Mouse (Mus musculus) liver, embryonic 11.5 days (tissue): ENCODE measurements around the gene Slc39a8. TPM values are rescaled to one million over a fixed set of nuclear protein-coding genes. Genes with fewer than 3 reads are reported as not detected.
A peak's percentile ranks its signal among the peaks of the same experiment; 100 is the strongest.

Source experiments
- ATAC-seq: fragments of 200-750 bp; cut with Nextera tagmentation; replicated peaks from 2 replicates; pipeline ENCODE4 v1.8.0; 2017; ENCODE audit warnings: moderate number of reproducible peaks, mild to moderate bottlenecking, moderate TSS enrichment, moderate library complexity; ENCODE audit not compliant: low FRiP score
- DNase-seq: peaks from one replicate; pipeline ENCODE4 v3.0.0-alpha.2; 2017; ENCODE audit warnings: low spot score
- H3K27ac ChIP-seq: fragments of 300-500 bp; sonication (generic); 2 replicates; pipeline ENCODE4 v1.5.1; 2014; ENCODE audit warnings: mild to moderate bottlenecking, low read depth, low read length, control low read depth
- H3K27me3 ChIP-seq: fragments of 300-500 bp; sonication (generic); replicated peaks from 2 replicates; pipeline ENCODE4 v1.6.1; 2014; ENCODE audit warnings: low read length, mixed read lengths; ENCODE audit not compliant: control insufficient read depth, insufficient read depth
- H3K36me3 ChIP-seq: fragments of 300-500 bp; sonication (generic); 2 replicates; pipeline ENCODE4 v1.6.1; 2014; ENCODE audit warnings: mild to moderate bottlenecking, low read length, moderate library complexity, mixed read lengths; ENCODE audit not compliant: control insufficient read depth, insufficient read depth
- H3K4me1 ChIP-seq: fragments of 300-500 bp; sonication (generic); replicated peaks from 2 replicates; pipeline ENCODE4 v1.6.1; 2014; ENCODE audit warnings: low read length, mixed read lengths; ENCODE audit not compliant: control insufficient read depth, insufficient read depth
- H3K4me2 ChIP-seq: fragments of 300-500 bp; sonication (generic); 2 replicates; pipeline ENCODE4 v1.6.1; 2014; ENCODE audit warnings: mild to moderate bottlenecking, control low read depth, moderate library complexity
- H3K4me3 ChIP-seq: fragments of 300-500 bp; sonication (generic); 2 replicates; pipeline ENCODE4 v1.5.1; 2014; ENCODE audit warnings: low read depth, low read length, control low read depth
- H3K9ac ChIP-seq: fragments of 300-500 bp; sonication (generic); 2 replicates; pipeline ENCODE4 v1.6.1; 2014; ENCODE audit warnings: low read depth, low read length, control low read depth
- H3K9me3 ChIP-seq: fragments of 300-500 bp; sonication (generic); 2 replicates; pipeline ENCODE4 v1.6.1; 2016; ENCODE audit warnings: low read length, inconsistent platforms, mixed read lengths; ENCODE audit not compliant: control insufficient read depth
- WGBS: fragments of 180-500 bp; shearing (Covaris S2); extraction: QIAGEN DNeasy Blood & Tissue Kit; methylation state at CpG from one replicate; pipeline ENCODE4 v1.1.7; 2014; 5-methylcytosine and 5-hydroxymethylcytosine counted together
- polyA plus RNA-seq: library from polyadenylated mRNA; unstranded; fragments of >200 nt; fragmentation: Nextera tagmentation; extraction: Ambion mirVana; gene quantifications from 2 replicates; pipeline ENCODE4 v1.2.1, GENCODE M21; 2014

The Slc39a8 gene
- polyA plus RNA-seq, 1 experiment from 2014 or later: 106 TPM

GRCm38 (mm10) chr3:135824436-135824835, 643 bp upstream of the Slc39a8 start:
- no peak for DNase-seq
- peaks cover 19% of the 10 kb centered on the region for H3K4me1 ChIP-seq
- peak overlapping the region; percentile 37 for H3K9ac ChIP-seq
- peak overlapping the region; percentile 73 for H3K4me2 ChIP-seq
- peak overlapping the region; percentile 80 for H3K4me3 ChIP-seq
- ATAC-seq: no peak
- no peaks in the 10 kb centered on the region for H3K27me3 ChIP-seq
- WGBS: 29% methylated on average over 3 of the region's 4 CpGs
- no peaks in the 10 kb centered on the region for H3K9me3 ChIP-seq
- 0 out of 2 replicates have a peak overlapping the region, but pooled peaks have one; percentile 94 for H3K27ac ChIP-seq
- no peaks in the 10 kb centered on the region for H3K36me3 ChIP-seq

DNA sequence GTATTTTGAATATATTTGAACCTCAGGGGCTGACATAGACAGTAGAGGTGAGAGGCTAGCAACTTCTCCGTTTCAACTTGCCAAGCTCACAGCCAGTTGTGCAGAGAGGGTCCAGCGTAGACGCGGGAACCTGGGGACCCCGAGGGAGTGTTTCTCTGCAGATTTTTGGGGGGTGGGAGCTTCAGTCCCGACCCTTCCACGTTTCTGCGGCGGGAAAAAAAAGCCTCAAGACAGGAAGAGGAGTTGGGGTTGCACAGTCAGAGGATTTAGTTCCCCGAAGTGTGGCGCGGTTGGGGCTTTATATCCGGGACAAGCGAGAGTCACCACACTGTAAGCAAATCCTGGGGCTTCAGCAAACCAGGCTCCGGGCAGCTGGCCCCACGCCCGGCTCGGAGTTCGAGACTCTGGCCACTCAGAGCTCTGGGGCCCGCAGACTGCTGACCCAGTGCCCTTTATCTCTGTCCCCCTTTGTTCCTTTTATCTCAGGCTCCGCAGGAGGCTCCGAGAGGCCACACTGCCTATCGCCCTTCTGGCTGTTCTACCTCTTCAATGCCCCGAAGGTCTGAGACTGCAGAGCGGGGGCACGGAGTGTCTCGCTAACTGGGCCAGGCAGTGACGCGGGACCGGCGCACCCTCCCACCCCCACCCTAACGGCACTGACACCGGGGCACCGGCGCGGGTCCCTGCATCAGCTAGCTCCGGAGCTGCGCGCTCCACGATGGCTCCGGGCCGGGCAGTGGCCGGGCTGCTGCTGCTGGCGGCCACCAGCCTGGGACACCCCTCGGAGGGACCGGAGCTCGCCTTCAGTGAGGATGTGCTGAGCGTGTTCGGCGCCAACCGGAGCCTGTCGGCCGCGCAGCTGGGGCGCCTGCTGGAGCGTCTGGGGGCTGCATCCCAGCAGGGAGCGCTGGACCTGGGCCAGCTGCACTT, 940 bp downstream of the Slc39a8 start:
- Histone ChIP-seq H3K4me2 (peak overlapping the region; percentile 73), H3K9me3 (no peaks in the 10 kb centered on the region), H3K27ac (peak overlapping the region; percentile 94), H3K4me3 (peak overlapping the region; percentile 80), H3K4me1 (peaks cover 23% of the 10 kb centered on the region), H3K9ac (peak overlapping the region; percentile 91), H3K36me3 (no peaks in the 10 kb centered on the region), H3K27me3 (no peaks in the 10 kb centered on the region)
- ATAC-seq (peak; percentile 79), DNase-seq (peak; percentile 78)
- under 1% methylated on average over 57 of the region's 57 CpGs for WGBS

- Histone ChIP-seq H3K4me3 (peak overlapping the region; percentile 80), H3K4me2 (peak overlapping the region; percentile 73), H3K27me3 (no peaks in the 10 kb centered on the region), H3K9me3 (no peaks in the 10 kb centered on the region), H3K4me1 (peaks cover 26% of the 10 kb centered on the region), H3K36me3 (no peaks in the 10 kb centered on the region), H3K27ac (peak overlapping the region; percentile 94), H3K9ac (peak overlapping the region; percentile 91)
- DNase-seq (no peak), ATAC-seq (no peak)
- 9% methylated on average over 12 of the region's 12 CpGs for WGBS
Measured at GRCm38 (mm10) chr3:135826684-135827249, 1.7 kb downstream of the Slc39a8 start.

GRCm38 (mm10) chr3:135828000-135828399, 2.9 kb downstream of the Slc39a8 start:
- Histone ChIP-seq H3K9ac (peak overlapping the region; percentile 91; the same call in 1 of the 2 replicates), H3K36me3 (no peaks in the 10 kb centered on the region), H3K9me3 (no peaks in the 10 kb centered on the region), H3K27me3 (no peaks in the 10 kb centered on the region), H3K4me3 (peak overlapping the region; percentile 80), H3K4me1 (peaks cover 29% of the 10 kb centered on the region), H3K27ac (peak overlapping the region; percentile 94), H3K4me2 (peak overlapping the region; percentile 73)
- 9% methylated on average over 1 of the region's 1 CpGs for WGBS
- ATAC-seq (peak; percentile 76), DNase-seq (no peak)

- no peak overlapping the region for H3K27ac ChIP-seq
- no peak overlapping the region for H3K4me2 ChIP-seq
Measured at GRCm38 (mm10) chr3:135832496-135832895, 7.4 kb downstream of the Slc39a8 start.

GRCm38 (mm10) chr3:135832907-135833306, 7.8 kb downstream of the Slc39a8 start:
- ATAC-seq: no peak
- H3K36me3 ChIP-seq: no peaks in the 10 kb centered on the region
- no peak overlapping the region for H3K4me2 ChIP-seq
- no peak for DNase-seq
- H3K27me3 ChIP-seq: no peaks in the 10 kb centered on the region
- no peaks in the 10 kb centered on the region for H3K9me3 ChIP-seq
- no peak overlapping the region for H3K9ac ChIP-seq
- H3K27ac ChIP-seq: no peak overlapping the region
- WGBS: 73% methylated on average over 4 of the region's 4 CpGs
- no peak overlapping the region for H3K4me3 ChIP-seq
- peaks cover 21% of the 10 kb centered on the region for H3K4me1 ChIP-seq

More at GRCm38 (mm10) chr3:135832496-135832895, 7.4 kb downstream of the Slc39a8 start:
- ATAC-seq (no peak), DNase-seq (no peak)
- no peaks in the 10 kb centered on the region for H3K27me3 ChIP-seq
- H3K36me3 ChIP-seq: no peaks in the 10 kb centered on the region
- peaks cover 21% of the 10 kb centered on the region for H3K4me1 ChIP-seq
- H3K9ac ChIP-seq: no peak overlapping the region
- H3K4me3 ChIP-seq: no peak overlapping the region
- no peaks in the 10 kb centered on the region for H3K9me3 ChIP-seq
- 98% methylated on average over 2 of the region's 2 CpGs for WGBS

GRCm38 (mm10) chr3:135834988-135835387, 9.9 kb downstream of the Slc39a8 start:
- ATAC-seq: no peak
- WGBS: 83% methylated on average over 3 of the region's 3 CpGs

DNA sequence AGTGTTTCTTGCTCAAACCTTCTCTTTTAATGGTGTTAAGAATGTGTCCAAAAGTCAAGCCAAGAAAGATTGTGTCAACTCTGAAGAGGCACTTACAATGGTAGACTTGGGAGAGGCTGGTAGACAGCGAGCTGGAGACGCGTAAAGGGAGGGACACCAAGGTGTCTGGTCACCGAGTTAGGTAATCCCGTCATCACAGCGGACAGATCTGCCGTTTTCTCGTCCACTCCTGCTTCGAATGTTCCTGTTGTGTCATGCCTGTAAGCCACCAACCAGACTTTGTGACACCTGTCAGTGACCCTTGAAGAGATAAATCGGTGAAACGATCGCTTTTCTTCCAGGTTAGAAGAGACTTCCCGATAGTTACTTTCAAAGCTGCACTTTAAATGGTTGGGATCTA, 14.5 kb downstream of the Slc39a8 start:
- H3K4me3 ChIP-seq: no peak overlapping the region
- WGBS: 93% methylated on average over 13 of the region's 13 CpGs
- H3K9ac ChIP-seq: no peak overlapping the region
- DNase-seq: no peak
- no peak for ATAC-seq
- no peaks in the 10 kb centered on the region for H3K36me3 ChIP-seq
- H3K9me3 ChIP-seq: no peaks in the 10 kb centered on the region
- H3K27ac ChIP-seq: no peak overlapping the region
- H3K4me2 ChIP-seq: no peak overlapping the region
- H3K4me1 ChIP-seq: peaks cover 34% of the 10 kb centered on the region
- no peaks in the 10 kb centered on the region for H3K27me3 ChIP-seq

More at GRCm38 (mm10) chr3:135834988-135835387, 9.9 kb downstream of the Slc39a8 start:
- no peak overlapping the region for H3K4me3 ChIP-seq
- no peak for DNase-seq
- peaks cover 11% of the 10 kb centered on the region for H3K4me1 ChIP-seq
- no peaks in the 10 kb centered on the region for H3K9me3 ChIP-seq
- H3K9ac ChIP-seq: no peak overlapping the region
- no peak overlapping the region for H3K4me2 ChIP-seq
- no peak overlapping the region for H3K27ac ChIP-seq
- H3K27me3 ChIP-seq: no peaks in the 10 kb centered on the region
- H3K36me3 ChIP-seq: no peaks in the 10 kb centered on the region
